Mouse (Mus musculus): ENCODE measurements around the gene Mast4.

The Mast4 gene

DNA sequence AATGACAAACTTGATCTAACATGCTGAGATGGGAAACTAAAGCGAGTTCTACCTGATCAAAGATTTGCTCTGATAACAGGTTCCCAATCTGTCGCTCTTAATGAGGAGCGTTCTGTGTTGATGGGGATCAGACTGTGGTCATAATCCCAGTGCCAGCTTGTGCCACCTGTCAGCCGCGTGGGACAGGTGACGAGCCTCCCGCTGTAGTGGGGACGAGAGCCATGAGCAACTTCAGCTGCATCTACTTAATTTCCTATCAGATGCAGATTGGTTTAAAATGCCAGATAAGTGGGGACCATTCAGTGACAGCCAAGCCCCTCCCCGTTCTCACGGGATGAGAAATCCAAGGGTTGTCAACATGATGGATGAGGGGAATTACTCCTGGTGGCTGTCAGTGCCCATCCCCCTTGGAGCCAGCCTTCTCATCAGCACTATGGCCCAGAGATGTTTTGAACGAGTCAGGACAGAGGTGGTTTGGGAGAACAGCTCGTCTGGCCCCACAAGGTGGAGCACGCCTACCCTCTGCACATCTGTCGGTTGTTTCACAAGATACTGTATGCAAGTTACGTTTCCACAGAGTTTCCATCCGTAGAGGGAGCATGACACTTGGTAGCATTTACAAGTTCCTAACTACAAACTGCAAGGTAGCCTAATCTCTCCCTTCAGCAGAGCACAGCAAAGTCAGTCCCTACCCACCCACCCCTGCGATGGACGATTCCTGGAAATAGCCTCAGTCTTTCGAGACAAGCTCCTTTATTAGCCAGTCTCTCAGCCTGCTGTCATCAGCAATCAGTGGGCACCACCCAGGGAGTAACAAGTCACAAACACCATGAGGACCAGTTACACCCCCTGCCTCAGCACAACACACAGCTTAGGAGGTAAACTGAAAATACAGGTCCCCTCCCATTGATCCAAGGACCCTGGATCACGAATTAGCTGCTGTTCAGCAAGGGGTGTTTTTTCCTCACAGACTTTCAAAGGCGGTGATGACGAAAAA lies 212.2 kb downstream of the Mast4 start:
- no peak for DNase-seq (ENCODE audit: low spot score)

DNA sequence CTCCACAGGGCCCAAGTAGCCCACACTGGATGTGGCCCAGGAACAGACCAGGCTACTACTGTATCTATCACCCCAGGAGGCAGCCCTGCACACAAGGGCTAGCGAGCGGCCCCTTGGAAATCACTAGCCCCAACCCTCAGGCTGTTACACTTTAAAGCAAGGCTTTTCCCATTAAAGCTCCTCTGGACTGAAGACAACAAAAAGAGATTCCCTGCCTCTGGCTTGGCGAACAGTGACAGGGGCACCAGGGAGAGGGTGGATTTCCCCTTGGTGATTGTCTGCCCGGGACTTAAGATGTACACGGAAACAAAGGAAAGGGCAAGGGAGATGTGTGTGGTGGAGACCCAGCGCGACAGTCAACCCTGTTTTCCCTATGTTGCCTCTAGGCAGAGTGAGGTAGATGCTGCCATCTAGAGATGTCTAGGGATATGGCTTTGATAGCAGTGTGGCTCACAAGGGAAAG lies 213.6 kb downstream of the Mast4 start:
- no peak for DNase-seq (ENCODE audit: low spot score)

DNA sequence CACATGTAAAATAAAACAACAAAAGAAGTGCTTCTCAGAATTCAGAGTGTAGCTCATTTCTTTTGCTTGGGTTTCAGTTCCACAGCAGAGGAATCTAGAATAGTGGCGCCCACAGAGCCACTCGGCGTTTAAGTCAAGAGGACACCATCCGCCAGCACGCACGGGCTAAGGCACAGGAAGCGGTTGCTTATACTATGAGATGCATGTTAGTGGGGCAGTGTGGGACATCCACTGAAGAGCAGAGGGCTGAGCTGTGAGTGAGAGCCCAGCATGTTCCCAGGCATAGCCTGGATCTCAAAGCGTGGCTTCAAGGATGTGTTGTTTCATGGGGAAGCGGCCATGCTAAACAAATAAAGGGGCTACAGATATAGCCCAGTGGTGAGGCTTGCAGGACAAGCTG lies 214.6 kb downstream of the Mast4 start:
- no peak for DNase-seq (ENCODE audit: low spot score)

DNA sequence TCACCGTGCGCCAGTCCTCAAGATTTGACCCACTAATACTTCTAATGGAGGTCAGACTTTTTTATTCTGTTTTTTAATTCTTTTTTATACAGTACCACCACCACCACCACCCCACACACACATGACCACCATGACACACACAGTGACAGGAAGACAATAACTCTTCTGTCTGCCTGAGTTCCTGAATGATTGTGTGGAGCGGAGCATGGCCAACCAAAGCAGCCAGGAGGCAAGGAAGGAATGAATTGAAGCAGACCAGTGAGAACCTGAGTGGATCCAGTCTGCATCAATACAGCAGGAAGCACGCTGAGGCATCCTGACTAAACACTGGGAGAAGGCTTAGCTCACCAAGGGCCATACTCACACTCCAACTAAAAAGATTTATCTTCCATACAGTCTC lies 219.2 kb downstream of the Mast4 start:
- DNase-seq (ENCODE audit: low spot score) = no peak

DNA sequence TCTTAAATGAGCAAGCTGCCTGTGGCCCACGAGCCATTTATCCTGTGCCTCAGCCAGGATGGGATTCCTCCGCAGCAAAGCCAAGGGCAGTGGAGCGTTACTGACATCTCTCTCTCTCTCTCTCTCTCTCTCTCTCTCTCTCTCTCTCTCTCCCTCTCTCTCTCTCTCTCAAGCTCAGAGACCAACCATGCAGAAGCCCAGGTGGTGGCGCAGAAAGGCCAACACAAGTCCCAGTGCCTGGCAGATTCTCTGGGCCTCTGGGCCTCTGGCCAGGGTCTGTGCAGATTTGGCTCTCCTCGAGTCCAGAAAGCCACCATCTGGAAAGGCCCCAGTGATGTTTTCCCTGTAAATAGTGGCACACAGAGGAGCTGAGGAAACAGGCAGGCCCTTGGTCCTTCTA lies 220.0 kb downstream of the Mast4 start:
- DNase-seq (ENCODE audit: low spot score) = peak; percentile 8

DNA sequence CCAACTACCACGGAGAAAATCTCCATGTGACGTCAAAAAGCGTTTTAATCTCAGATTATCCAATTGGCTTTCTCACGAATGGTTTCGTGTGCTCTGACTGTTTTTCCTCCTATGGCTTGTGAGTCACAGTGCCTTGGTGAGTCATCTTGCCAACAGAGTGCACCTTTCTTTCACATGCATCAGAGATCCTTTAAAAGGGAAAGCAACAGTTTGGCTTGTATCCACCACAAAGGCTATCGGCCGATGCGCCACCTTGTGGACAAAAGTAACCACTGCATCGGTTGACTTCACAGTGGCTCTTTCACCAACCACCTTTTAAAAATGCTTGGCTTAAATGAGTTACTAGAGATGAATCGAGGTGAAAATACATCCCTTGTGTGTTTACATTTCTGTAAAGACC lies 224.4 kb downstream of the Mast4 start:
- peak; percentile 47 for DNase-seq (ENCODE audit: low spot score)

DNA sequence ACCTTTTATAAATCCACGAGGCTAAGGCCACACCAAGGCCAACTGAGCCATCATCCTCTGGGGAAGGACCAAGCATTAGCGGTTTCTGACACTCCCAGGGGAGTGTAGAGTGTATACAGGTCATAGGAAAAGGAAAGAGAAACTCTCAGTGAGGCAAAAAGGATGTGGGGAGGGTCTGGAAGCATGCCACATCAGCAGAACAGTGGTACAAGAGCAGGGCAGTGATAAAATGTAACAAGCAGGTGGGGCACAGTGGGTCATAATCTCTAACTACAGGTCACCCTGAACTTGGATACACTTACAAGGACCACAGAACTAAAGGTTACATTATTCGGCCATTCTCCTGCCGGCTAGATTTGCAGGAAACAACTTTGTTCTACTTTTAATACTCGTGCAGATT lies 226.9 kb downstream of the Mast4 start:
- DNase-seq (ENCODE audit: low spot score) = no peak

DNA sequence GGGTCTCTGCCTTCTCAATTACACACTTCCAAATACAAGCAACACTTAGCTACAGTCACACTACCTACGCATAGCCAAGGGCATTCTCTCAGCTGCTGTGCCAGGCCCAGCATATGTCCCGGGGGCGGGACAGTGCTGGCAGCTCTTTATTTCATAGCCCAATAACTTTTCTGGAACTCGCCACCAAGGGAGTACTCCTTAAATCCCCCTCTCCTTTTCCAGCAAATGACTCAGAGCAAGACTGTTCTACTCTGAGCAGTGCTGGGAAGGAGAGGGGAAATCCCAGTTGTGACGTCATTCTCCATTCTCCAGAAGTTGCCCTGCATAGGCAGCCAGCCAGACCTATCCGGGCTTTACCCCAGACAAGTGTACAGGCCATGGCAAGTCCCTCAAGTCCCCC lies 231.7 kb downstream of the Mast4 start:
- no peak for DNase-seq (ENCODE audit: low spot score)

DNA sequence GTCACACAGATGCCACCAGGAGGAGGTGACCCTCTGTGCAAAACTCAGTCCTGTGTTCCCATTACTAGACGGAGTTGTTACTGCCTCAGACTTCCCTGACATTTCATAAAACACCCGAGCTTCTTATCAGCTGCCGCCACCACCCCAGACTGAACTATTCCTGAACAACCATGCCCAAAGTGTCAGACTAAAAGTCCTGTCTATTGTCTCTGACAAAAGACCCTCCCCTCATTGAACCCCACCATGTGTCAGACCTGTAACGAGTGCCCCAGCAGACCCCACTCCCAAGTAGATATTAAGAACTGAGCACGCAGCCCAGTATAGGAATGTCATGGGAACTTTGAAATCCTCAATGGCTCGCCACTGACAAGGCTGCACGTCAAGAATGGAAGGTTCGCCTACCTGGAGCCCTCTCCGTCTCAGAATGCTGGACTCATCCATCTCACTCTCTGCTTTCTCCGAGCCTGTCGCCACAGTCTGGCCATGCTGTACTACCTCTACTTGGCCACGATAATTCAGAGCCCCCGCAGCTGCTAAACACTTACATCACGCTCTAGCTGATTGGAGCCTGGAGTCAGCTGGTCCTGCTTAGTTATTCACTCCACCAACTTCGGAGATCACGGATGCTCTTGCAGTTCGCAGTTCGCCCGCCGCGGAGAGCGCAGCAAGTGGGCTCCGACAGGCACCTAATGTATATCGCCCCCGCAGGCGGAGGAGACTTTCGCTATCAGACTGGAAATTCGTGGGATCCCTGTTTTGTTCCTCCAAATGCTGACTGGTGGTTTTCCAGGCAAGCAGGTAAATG lies 237.7 kb downstream of the Mast4 start:
- peak; percentile 20 for DNase-seq (ENCODE audit: low spot score)

DNA sequence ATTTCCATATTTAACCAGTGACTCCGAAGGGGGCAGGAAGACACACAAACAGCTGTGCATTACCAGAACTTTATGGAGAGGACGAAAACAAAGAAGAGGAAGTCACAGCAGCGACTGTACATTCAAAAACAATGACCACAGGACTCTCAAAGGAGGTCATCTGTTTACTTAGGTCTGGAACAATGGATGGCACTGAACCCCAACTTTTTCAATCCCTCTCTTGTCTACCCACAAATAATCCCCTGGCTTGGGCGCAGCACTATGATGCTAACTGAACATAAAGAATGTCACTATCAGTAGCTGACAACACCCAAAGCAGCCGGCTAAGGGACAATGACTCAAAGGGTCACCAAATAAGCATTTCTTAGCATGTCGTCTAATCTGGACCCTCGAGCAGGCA lies 238.8 kb downstream of the Mast4 start:
- no peak for DNase-seq (ENCODE audit: low spot score)

DNA sequence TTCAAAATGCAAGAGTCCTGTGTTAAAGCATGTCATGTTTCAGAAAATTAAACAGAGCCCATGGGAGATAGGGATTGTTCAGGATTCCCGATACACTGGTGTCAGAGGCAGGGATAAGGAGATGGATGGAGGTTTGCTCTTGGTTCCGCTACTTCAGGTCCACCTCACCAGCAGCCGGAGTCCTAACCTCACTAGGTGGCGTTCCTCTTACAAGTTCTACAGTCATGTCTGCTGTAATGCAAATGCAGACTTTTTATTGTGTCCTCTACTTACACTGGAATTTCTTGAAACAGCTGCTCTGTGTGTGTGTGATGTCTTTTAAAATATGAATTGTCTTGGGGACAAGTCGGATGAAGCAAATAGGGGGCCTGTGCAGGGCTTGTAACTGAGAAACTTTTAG lies 239.7 kb downstream of the Mast4 start:
- no peak for DNase-seq (ENCODE audit: low spot score)

DNA sequence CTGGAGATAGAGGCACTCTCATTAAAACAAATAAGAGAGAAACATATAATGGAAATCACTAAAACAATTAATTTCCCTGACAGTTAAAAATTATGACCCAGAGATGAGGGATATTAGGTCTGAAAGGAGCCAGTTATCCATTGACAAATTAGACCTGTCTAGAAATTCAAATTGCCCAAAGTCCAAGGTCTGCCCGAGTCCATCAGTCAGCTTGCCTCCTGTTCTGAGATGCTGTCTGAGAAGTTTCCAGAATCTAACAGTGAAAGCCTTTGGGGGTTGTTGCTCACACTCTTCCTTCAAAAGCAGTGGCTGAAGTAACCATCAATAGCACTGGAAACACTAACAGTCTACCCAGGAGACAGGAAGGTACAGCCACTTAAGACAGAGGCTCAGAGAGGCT lies 240.6 kb downstream of the Mast4 start:
- DNase-seq (ENCODE audit: low spot score) = no peak

DNA sequence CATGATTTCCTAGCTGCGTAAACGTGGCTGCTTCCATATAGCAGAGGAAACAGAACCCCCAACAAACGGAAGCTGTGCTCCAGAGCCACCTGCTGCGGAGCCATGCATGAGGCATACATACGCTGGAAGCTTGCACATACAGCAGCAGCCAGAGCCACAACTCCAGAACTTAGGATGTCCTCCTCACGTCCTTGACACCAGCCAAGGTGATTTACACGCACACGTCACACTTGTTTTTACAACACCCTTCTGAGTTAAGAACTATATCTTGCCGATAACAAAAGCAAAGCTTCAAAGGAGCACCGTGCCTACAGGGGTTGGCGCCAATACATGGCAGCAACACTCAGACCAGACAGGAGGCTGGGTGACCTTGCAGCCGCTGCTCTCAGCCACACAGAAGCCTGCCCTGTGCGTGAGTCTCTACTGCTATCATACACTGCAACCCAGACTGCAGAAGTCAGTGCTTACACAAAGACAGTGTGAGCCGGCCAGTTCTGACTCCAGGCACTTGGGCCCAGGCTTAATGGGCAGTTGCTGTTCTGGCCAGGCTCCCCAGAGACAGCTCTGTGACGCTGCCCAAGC lies 248.7 kb downstream of the Mast4 start:
- DNase-seq (ENCODE audit: low spot score) = no peak

DNA sequence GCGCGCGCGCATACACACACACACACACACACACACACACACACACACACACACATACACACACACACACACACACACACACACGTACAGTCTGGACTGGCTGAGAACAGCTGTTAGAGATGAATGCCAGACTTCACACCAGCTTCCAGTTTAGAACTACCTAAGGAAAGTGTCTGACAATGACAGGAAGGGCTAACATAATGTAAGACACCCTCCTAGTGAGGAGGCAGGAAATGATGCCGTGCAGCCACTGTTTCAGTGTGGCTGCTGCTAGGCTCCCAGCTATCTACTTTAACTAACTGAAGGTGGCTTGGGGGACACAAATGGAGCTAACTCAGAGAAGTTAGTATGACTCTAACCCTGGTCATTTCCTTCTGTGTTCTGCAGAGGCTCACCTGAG lies 251.4 kb downstream of the Mast4 start:
- peak; percentile 12 for DNase-seq (ENCODE audit: low spot score)

DNA sequence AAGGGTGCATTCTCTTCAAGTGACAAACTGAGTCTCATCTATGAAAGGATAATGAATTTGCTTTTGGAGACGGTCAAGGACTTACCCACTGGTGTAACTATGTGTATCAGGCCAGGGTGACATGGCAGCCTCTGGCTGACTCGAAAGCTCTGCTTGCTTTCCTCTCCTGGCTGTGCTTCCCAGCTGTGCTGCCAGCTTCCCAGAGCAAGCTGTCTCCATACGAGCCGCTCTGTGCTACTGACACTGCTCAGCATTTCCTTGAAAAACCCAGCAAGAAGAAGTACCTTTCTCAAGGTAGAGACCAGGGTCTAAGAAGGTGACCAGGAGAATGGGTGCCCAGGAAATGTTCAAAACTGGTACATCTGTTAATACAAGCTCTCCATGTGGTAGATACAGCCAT lies 254.5 kb downstream of the Mast4 start:
- DNase-seq (ENCODE audit: low spot score) = no peak

DNA sequence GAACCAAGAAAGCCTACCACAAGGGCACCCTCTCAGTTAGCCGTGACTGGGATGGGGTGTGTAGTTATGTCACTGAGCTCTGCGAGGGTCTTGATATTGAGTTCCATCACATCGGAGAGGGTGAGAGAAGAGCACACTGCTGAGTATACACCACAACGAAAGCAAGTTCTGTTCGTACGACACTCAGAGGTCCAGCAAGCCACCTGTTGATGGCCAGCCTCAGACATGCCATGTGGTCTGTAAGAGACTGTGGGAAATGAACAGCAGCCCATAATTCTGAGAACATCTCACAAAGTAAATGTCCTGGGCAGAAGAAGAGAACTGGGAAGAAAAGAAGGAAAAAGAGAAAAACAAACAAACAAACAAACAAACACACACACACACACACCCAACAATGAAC lies 255.5 kb downstream of the Mast4 start:
- no peak for DNase-seq (ENCODE audit: low spot score)

DNA sequence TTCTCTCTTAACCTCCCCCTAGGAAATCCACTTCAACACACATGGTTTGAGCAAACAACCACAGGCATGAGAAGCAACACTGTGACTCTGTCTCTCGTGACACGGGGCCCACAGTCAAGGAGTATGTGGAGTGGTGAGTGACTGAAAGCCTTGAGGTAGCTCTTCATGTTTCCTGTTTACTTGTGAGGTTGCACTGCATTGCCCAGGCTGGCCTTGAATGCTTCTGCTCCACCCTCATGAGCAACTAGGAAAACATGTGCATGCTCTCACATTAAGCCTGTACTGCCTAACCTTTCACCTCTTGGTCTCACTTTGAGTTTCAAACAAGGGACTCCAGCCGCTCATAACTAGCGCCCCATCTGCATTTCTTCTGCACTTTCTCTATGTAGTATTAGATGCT lies 260.8 kb downstream of the Mast4 start:
- no peak for DNase-seq (ENCODE audit: low spot score)

DNA sequence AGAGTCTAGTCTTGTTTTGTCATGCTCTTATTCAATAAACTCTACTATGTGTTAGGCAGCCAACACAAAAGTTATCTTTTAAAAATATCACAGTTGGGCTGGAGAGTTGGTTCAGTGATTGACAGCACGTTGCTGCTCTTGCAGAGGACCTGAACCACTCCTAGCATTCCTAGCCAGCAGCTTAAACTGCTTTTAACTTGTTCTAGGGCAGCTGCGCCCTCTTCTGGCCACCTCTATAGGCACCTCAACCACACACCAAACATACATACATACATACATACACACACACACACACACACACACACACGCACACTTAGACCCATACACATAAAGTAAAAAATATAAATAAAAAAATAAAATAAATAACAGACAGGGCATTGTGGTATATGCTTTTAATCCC lies 262.5 kb downstream of the Mast4 start:
- no peak for DNase-seq (ENCODE audit: low spot score)

DNA sequence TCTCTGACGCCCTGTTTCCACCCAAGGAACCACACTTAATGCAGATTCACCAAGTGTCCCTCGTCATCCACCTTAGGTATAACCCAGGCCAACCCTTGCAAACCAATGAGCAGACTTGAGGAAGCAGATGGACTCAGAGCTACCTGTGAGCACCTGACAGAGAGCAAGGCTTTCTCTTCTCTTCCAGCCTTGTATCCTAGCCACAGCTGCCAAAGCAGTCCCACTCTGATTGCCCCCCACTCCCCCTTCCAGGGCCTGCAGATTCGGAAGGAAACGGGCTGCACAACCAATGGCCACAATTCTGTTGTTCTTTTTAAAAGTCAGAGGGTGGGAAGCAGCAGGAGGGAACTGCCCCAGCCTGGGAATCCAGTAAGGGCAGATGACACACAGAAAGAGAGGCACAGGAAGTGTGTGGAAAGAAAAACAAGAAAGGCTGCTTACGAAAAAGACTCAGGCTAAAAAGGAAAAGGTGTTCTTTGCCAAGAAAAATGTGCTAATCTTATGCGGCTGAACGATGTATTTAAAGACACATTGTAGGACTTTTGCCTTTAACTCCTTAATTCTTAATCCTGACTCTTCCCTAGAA lies 266.6 kb downstream of the Mast4 start:
- DNase-seq (ENCODE audit: low spot score) = no peak

DNA sequence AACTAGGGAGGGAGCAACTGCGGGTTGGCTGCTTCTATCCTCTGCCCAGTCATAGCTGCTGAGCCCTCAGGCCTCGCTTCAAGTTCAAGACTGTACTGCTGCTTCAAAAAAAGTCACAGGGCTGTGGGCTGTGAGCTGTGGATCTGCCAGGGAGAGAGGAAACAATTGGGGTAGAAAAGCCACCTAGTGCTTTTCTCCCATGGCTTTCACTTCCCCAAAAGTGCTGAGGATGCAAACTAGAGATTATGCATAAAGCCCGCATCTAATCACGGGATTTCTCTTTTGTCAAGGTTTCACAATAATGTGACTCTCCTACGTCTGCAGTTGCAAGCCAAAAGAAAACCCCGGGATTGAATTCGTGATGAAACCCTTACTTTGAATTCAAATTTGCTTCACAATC lies 268.9 kb downstream of the Mast4 start:
- no peak for DNase-seq (ENCODE audit: low spot score)

DNA sequence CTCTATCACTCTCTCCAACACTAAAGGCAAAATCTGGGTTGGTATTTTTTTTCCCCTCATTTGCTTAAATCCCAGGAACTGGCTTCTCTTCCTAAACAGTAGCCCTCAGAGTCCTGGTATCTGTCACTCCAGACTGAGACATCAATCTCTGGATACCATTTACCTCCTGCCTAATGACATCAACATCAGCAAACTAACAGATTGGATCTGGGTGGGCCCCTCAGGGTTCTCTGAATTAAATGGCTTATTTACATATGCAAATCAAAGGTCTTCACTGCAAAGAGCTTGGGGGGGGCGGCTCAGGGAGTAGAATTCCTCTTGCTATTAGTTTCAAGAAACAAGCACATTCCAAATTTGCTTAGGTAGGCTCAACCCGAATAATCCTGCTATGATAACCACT lies 272.6 kb downstream of the Mast4 start:
- DNase-seq (ENCODE audit: low spot score) = no peak

DNA sequence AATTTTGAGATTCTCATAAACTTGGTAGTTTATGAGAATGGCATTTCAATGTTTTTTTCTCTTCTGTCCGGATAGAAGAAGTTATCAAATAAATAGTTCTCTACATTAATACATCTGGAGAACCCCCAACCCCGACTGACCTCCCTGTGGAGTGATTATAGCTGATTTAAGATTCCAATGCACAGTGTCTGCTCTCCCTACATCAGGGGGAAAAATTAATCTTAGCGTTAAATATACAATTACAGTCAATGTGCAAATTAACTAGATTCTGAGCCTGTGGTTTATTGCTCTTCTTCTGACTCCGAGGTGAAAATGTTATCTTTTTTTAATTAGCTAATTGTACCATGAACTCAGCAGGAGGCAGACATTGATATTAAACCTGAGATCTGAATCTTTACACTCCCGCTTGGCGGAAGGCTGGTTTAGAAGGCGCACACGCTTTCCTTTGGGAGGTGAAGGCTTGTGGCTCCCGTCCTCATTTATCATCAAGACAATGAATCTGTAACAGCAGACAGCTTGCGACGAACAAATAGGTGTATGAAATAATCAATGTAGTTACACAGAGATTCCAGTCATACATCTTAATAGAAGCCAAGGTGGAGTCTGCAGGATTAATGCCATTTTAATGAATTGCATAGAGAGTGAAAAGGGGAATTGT lies 274.2 kb downstream of the Mast4 start:
- no peak for DNase-seq (ENCODE audit: low spot score)
